Mouse (Mus musculus): ENCODE data around the gene Ndst2.
"Not testable (repeated sequence)": the region's sequence is repeated elsewhere in the genome, so short reads cannot be mapped to it uniquely, and the experiment has no call there.

The Ndst2 gene

GRCm38 (mm10) chr14:20738511-20738910 is 4.1 kb upstream of the Ndst2 start:
- no peak for DNase-seq (ENCODE audit: low spot score)

DNA sequence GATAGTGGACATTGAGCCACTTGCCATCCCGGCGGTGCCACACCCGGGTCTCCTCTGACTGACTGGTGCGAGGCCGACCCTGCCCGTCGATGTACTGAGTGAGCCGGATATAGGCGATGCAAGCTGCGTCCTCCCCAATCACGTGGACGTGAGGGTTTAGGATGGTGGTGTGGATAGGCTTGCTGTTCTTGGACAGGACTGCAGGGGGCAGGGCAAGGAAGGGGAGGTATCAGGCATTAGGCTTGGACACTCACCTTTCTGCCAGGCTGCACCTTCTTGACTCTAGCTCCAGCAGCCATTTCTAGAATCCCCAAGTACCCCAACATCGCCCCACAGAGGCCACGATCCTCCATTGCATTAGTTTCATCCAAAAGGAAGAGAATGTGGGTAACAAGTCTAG is 2.9 kb upstream of the Ndst2 start:
- no peak for DNase-seq (ENCODE audit: low spot score)

DNA sequence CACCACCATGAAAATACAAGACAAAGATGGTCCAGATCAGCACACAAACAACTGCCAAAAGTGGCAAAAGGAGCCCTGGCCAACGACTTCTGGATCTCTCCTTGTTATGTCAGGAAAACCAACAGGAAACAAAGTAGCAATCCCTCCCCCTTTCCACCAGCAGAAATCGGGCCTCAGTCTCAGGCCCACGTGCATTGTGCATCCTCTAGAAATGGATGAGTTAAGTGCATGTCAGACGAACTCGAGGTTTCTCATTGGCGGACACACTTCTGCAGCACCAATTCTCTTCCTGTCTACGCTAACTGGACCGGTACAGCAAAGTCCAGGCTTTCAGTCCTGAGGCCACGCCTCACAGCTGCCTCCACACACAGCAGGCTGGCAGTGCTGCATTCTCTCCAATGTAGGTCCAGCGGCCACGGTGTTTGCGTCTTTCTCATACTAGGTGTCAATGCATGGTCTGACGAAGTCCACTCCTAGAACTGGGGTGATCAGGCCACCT is 1.6 kb upstream of the Ndst2 start:
- DNase-seq (ENCODE audit: low spot score) = no peak

DNA sequence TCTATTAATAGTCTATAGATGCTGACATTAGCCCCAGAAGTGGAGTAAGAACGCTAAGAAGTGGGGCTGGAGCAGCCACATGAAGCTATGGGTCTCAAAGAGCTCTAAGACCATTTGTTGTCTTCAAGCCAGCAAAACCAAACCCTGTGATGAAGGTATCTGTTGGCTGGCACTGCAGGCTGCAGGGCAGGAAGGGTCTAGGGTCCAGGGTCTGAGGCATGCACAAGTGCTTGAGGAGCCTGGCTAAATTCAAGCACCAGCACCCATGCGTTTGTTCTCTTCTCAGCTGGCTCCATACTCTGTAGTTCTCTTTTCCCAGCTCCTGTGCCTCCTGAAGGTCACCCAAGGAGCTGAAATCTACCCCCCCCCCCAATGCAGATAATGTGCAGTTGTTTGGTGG is 690 bp upstream of the Ndst2 start:
- DNase-seq (ENCODE audit: low spot score) = no peak

DNA sequence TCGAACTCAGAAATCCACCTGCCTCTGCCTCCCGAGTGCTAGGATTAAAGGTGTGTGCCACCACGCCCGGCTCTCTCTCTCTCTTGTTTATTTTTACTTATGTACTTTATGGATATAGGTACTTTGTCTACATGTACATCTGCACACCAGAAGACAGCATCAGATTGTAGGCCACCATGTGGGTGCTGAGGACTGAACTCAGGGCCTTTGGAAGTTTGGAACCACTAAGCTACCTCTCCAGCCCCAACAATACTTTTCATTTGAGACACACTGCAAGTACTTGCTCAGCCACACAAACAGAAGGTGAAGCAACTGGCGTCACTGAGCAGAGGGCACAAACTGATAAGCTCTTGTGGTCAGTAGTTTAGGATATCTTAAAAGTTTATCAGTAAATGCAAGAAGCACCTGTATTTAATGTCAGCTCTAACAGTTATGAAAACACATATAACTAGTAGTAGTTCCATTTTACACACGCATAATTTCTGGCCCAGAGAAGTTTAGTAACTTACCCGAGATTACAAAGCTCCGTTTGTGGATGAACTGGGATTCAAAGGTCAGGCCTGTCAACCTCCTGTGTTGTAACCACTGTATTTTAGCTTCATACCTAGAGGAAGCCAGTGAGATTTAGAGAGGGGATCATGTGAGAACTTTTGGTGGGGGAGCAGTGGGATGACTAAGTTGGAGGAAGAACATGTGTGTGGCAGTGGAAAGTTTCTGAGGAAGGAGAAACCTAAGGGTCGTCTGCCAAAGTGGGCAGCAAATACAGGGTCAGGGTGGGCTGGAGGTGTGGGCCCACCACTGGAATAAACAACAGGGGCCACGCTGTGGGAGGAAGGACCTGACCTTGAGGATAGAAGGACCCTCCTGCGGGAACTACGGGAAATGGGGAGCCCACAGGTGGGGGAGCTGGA is 1.1 kb downstream of the Ndst2 start:
- DNase-seq (ENCODE audit: low spot score) = no peak

- DNase-seq (ENCODE audit: low spot score) = no peak
Measured at GRCm38 (mm10) chr14:20730853-20731602, 3.3 kb downstream of the Ndst2 start.

- no peak for DNase-seq (ENCODE audit: low spot score)
Measured at GRCm38 (mm10) chr14:20729871-20730270, 4.5 kb downstream of the Ndst2 start.

- no peak for DNase-seq (ENCODE audit: low spot score)
Measured at GRCm38 (mm10) chr14:20725660-20726339, 8.6 kb downstream of the Ndst2 start.

GRCm38 (mm10) chr14:20724043-20724442 is 10.3 kb downstream of the Ndst2 start:
- DNase-seq (ENCODE audit: low spot score) = peak; percentile 63

- DNase-seq (ENCODE audit: low spot score) = no peak
Measured at GRCm38 (mm10) chr14:20723006-20723405, 11.4 kb downstream of the Ndst2 start.

DNA sequence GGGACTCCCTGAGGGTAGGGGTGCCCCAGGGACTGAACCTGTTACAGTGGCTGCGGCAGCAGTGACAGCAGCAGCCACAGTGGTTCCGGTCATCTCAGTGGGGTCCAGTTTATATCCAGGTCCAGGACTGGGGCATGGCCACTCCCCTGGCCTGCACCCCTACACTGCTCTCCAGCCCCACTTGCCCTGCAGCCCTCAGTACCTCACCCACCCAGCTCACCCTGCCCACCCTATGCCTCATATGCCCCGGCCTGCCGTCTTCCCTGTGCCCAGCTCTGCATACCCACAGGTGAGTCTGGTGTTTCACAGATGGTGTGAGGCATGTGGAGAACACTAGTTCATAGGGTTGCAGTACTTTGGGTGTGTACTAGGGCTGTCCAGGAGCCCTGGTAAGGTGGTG is 13.0 kb downstream of the Ndst2 start:
- no peak for DNase-seq (ENCODE audit: low spot score)

GRCm38 (mm10) chr14:20719767-20720166 is 14.6 kb downstream of the Ndst2 start:
- DNase-seq (ENCODE audit: low spot score) = no peak

DNA sequence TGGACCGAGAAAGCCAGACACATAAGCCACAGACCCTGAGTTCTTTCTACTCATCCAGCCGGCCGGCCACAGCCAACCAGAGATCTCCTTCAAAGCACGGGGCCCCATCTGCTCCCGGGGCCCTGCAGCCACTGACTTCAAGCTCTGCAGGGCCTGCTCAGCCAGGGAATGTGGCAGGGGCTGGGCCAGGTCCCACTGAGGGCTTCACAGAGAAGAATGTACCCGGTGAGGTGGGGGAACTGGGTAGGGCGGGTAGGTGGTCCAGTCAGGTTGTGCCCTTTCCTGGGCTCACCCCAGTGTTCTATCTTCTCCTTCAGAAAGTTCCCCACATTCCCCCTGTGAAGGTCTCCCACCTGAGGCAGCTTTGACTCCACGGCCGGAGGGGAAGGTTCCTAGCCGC is 15.9 kb downstream of the Ndst2 start:
- no peak for DNase-seq (ENCODE audit: low spot score)

GRCm38 (mm10) chr14:20713832-20714231 is 20.5 kb downstream of the Ndst2 start:
- no peak for DNase-seq (ENCODE audit: low spot score)

- no peak for DNase-seq (ENCODE audit: low spot score)
Measured at GRCm38 (mm10) chr14:20708239-20708638, 26.1 kb downstream of the Ndst2 start.

DNA sequence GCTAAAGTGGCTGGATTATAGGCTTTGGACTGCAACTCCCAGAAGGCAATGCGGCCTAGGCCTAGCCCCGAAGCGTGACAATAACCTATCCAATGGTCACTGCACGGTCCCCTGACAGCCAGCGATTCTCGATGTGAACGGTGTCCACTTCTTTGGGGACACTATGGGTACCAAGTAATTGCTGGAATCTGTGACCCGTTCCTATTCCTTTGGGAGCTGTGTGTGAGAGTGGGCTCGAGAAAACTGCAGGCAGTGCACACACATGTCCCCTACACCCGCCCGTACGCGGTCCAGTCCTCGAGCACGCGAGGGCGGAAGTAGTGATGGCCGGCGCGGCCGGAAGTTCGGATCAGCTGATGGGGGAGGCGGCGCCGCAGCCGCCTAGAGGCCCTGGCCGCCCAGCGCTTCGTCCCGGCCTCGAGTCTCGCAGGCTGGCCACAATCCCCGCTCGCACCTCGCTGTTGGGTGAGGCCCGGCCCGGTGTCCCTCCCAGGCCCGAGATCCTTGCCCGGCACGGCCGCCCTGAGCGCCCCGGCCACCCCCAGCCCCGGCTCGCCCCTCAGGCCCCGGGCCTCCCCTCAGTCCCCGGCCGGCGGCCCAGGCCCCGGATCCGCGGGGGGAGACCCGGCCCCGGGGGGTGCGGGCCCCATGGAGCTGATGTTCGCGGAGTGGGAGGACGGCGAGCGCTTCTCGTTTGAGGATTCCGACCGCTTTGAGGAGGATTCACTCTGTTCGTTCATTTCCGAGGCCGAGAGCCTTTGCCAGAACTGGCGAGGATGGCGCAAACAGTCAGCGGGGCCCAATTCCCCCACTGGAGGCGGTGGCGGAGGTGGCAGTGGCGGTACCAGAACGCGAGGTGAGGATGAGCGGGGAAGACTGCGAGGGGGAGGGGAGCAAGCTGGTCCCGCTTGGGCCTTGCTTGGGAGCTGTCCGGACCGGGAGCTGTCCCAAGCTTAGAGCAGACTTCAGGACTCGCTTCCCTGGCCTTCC is 26.9 kb downstream of the Ndst2 start, which contains the start of gene Zswim8:
Gene Zswim8, plus strand, starts transcription at position 352 of the 990 bp plus-strand sequence.
- peak; percentile 90 for DNase-seq (ENCODE audit: low spot score)

DNA sequence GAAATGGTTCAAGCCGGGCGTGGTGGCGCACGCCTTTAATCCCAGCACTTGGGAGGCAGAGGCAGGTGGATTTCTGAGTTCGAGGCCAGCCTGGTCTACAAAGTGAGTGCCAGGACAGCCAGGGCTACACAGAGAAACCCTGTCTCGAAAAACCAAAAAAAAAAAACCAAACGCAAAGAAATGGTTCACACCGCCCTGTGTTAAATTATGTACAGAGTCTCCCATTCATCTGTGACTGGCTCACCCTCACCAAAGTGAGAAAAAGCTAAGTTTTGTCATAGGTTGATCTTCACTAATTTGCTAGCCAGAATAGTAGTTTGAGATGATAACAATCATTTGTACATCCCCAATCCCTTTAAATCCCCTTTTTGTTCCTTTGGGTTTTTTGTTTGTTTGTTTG is 30.9 kb downstream of the Ndst2 start:
- DNase-seq (ENCODE audit: low spot score) = not testable (repeated sequence)

GRCm38 (mm10) chr14:20702741-20703381 is 31.5 kb downstream of the Ndst2 start, which contains the start of gene Chchd1:
TSS of gene Chchd1 (plus strand) at chr14:20703006.
- peak; percentile 91 for DNase-seq (ENCODE audit: low spot score)

DNA sequence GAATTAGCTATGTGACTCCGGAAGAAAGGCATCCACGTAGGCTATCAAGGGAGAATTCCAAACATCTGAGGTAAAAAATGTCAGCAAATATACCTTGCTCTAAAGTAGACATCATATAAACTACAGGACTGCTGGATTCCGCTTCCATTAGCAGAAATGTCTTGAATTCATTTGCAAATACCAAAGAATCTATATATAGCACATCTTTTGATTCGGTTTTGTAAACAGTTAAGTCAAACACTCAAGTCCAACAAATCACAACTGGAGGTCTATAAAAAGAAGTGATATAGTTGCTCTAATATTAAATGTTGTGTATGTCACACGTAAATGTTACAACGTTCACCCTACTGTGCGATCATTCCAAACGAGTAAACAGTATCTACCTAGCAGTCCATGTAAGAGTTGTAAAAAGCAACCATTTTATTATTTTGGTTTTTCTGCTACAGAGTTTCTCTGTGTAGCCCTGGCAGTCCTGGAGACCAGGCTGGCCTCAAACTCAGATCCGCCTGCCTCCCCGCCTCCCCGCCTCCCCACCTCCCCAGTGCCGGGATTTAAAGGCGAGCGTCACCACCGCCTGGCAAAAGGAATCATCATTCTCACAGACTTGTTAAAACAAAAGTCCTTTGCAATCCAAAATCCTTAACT is 32.1 kb downstream of the Ndst2 start:
- no peak for DNase-seq (ENCODE audit: low spot score)

DNA sequence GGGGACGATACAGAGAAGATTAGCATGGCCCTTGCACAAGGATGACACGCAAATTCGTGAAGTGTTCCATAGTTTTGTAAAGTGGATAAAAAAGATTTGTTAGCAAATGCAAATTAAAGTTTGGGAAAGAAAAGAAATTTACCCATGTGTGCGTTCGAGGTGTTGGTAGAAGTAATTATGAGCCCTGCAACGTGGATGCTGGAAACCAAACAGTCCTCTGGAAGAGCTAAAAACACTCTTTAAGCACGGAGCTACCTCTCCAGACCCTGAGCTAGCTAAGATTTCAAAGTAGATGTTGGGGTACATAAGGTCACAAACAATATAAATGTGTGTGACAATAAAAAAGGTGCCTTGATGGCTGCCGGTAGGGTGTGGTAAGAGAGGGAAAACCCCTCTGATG is 32.8 kb downstream of the Ndst2 start:
- no peak for DNase-seq (ENCODE audit: low spot score)

Measured in layer of hippocampus, adult 11-12 months (tissue).